Mouse (Mus musculus) urinary bladder, postnatal 14 days (tissue): ENCODE measurements around the gene Olfr553.
"Not testable (repeated sequence)": the region's sequence is repeated elsewhere in the genome, so short reads cannot be mapped to it uniquely, and the experiment has no call there.

Experiments
- DNase-seq: peaks from one replicate; pipeline ENCODE4 v3.0.0; 2021; ENCODE audit warnings: low spot score

Gene Olfr553

GRCm38 (mm10) chr7:102618118-102618517 lies at the start of gene Olfr553:
Gene Olfr553 (minus strand): TSS chr7:102618218.
- DNase-seq = no peak

- DNase-seq = no peak
These were observed 47.4 kb upstream of the Olfr553 start for GRCm38 (mm10) chr7:102665378-102665777.

DNA sequence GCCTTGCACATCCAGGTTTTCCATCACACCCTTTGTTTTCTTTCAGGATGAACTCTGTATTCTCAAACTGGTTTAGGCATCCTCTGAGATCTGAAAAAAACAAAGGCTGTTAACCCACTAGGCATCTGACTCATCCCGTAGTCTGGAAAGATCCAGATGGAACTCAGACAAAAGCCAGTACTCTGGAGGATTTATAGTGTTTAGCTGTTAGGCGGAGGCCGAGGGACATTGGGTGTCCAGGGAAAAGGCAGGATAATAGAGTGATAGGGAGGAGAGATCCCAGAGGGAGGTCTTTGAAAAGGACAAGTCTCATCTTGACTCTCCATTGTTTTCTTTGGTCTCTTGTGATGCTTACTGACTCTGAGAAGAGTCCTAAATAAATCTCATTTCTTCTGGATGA lies 46.6 kb upstream of the Olfr553 start, which contains the start of gene Olfr556:
Gene Olfr556 (plus strand): TSS at position 301 of the 400 bp plus-strand sequence.
- no peak for DNase-seq

DNA sequence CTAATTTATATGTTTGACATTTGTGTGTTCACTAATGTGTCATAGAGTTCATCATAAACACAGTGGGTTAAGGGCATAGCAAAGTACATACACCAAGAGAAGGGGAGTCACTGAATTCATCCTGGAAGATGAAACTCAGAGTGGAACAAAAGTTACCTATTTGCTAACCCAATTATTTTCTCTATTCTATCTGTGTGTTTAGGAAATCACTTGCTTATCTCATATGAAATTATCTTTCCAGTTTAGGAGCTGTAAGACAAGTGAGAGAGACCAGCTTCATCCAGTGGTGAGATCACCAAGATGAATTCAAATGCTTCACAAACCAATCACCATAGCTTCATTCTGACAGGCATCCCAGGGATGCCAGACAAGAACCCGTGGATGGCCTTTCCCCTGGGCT lies 40.5 kb upstream of the Olfr553 start, which contains the start of gene Olfr555:
Gene Olfr555 (plus strand): TSS at position 301 of the 400 bp plus-strand sequence.
- DNase-seq = no peak

DNA sequence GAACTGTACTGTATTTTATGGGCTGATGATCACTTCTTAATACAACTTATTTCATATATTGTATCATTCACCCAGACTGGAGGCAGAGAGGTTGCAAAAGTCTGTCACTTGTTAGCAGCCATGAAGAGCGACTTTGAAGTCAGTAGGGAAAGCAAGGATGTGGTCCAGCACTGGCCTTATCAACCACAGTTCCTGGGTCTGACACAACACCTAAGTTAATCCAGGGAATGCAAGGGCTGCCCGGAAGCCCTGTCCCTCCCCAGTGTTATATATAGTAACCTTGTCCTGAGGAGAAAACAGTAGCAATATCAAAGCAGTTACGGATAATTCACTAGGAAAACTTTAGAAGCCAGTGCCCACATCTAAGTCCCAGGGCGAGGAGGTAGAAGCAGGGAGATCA lies 26.9 kb upstream of the Olfr553 start:
- not testable (repeated sequence) for DNase-seq

- no peak for DNase-seq
These were observed 20.1 kb upstream of the Olfr553 start, which contains the start of gene Olfr554 for GRCm38 (mm10) chr7:102638132-102638531. Gene Olfr554 (plus strand): TSS chr7:102638432.

DNA sequence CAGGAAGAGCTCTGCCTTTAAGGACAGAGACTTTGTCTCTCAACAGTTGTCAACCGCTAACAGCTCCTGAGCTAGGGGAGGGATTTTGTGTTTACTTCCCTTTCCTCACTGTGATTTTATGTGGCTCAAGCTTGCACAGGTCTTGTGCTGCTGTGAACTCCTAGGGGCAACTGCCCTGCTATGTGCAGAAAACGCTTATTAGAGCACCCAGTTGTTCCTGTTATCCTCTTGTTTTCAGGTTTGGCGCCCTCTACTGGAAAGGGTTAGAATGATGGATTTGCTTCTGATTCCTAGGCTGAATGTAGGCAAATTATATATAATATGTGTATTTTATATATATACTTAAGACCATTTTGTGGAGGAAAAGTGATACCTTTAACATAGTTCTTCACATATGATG lies 18.6 kb upstream of the Olfr553 start:
- peak; percentile 50 for DNase-seq

GRCm38 (mm10) chr7:102620368-102620767 lies 2.4 kb upstream of the Olfr553 start:
- DNase-seq = not testable (repeated sequence)

GRCm38 (mm10) chr7:102619608-102620007 lies 1.6 kb upstream of the Olfr553 start:
- DNase-seq = no peak

DNA sequence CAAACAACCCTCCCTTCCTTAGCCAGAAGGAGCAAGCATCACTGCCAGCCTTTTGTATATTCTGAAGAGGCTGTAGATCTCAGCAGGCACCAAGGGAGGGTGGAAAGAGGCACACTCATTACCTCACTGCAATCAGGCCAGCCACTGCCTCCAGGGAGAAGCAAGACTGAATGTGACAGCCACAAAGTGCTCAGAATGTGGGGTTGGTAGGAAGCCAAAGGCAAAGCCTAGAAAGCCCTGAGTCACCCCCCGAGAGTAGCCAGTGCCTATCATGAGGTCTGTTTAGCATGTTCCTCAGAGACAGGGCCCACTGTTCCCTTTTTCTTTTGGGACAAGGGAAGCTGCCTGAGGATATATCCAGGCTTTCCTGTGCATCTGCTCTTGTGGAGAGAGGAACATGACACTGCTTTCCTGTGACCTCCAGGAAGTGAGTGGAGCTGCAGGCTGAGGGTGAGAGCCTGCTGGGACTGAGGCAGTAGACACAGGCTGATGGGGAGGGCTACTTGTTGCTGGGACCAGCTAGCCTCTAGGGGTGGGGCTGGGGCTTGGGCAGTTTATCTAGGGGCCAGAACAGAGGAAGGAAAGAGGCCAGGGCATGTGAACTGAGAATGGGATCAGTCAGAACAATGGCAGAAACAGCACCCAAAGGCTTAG lies 20.5 kb downstream of the Olfr553 start, which contains the start of gene Olfr552:
Gene Olfr552 (plus strand): TSS at position 393 of the 654 bp plus-strand sequence.
- no peak for DNase-seq

- DNase-seq = no peak
These were observed 26.2 kb downstream of the Olfr553 start, which contains the start of gene Olfr551 for GRCm38 (mm10) chr7:102591786-102592185. Gene Olfr551 (minus strand): TSS chr7:102591886.

GRCm38 (mm10) chr7:102575998-102576397 lies 42.0 kb downstream of the Olfr553 start:
- DNase-seq = no peak

DNA sequence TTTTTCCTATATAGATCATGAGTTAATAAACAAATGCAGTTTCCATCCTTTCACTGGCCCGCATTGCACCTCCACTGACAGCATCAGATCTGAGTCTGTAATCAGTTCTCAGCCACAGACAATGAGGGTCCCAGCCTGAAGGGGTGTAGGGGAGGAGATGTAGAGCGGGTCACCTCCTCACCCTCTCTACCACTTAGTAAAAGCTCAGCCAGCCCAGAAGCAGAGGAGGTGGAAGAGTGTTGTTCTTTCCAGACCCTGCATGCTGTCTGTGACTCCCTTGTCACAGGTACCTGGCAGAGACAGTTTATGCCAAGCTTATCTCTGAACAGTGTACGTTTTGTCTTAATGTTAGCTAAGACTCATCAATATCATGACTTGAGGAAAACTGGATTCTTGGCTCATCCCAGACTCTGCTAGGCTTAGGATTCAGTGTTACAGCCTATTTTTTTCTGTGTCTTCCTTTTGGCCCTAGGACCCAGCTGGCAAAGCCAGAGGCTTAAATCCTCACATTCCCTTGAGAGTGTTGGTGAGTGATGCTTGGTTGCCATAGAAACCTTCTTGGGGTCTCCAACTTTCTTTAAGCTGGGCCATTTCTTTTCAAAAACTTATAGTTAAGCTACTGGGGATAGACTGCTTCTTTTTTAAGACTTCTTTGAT lies 44.7 kb downstream of the Olfr553 start:
- DNase-seq = no peak

DNA sequence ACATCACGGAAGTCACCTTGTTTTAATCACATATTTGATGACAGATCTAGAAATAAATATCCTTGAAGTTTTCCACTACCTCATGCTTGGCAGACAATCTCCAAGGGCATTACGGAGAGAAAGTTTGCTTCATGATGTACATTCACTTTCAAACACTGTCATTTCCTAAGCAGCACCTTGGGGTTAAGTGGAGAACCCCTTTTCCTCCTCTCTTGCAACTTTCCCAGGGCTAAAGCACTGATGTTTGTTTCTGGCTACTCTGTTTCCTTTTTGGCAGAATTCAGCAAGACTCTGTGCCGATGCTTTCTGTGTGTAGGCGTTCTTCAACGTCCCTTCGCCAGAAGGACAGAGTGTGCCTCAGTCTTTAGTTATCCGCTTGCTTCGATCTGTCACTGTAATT lies 46.9 kb downstream of the Olfr553 start, which contains the start of gene Olfr550:
Gene Olfr550 (plus strand): TSS at position 301 of the 400 bp plus-strand sequence.
- DNase-seq = no peak

DNA sequence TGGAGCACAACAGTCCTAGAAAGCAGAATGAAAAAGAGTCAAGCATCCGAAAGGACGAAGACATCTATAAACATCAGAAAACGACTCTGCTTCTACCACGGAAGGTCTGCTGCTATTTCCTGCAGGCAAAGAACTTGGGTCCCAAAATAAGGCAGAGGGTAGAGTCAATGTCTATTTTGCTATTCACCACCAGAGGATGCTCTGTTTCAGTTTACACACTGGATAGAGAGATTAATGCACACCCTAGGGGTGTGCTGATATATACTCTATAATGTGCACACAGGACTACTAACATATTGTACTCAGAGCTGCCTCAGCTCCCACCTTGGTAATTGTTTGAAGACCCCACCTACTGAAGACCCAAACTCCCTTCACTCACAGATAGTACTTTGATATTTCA lies 51.8 kb downstream of the Olfr553 start:
- no peak for DNase-seq

- peak; percentile 89 for DNase-seq
These were observed 52.7 kb downstream of the Olfr553 start, which contains the start of gene Trim21 for GRCm38 (mm10) chr7:102564999-102565997. Gene Trim21 (minus strand): TSS chr7:102565486.
